Mouse (Mus musculus): ENCODE results near the gene Mak.

Gene Mak

GRCm38 (mm10) chr13:41073819-41074218 is 5.7 kb downstream of the Mak start:
- no peak for DNase-seq (ENCODE audit: low read depth, low spot score)

GRCm38 (mm10) chr13:41071617-41072016 is 7.9 kb downstream of the Mak start:
- DNase-seq (ENCODE audit: low read depth, low spot score) = no peak

- DNase-seq (ENCODE audit: low read depth, low spot score) = no peak
Observed at GRCm38 (mm10) chr13:41067618-41068017, 11.9 kb downstream of the Mak start.

- DNase-seq (ENCODE audit: low read depth, low spot score) = no peak
Observed at GRCm38 (mm10) chr13:41051965-41052364, 27.5 kb downstream of the Mak start.

GRCm38 (mm10) chr13:41047280-41047679 is 32.2 kb downstream of the Mak start:
- no peak for DNase-seq (ENCODE audit: low read depth, low spot score)

GRCm38 (mm10) chr13:41045901-41046300 is 33.6 kb downstream of the Mak start:
- no peak for DNase-seq (ENCODE audit: low read depth, low spot score)

GRCm38 (mm10) chr13:41042511-41042910 is 37.0 kb downstream of the Mak start:
- no peak for DNase-seq (ENCODE audit: low read depth, low spot score)

- no peak for DNase-seq (ENCODE audit: low read depth, low spot score)
Observed at GRCm38 (mm10) chr13:41030098-41030497, 49.4 kb downstream of the Mak start.

- DNase-seq (ENCODE audit: low read depth, low spot score) = no peak
Observed at GRCm38 (mm10) chr13:41022099-41022498, 57.4 kb downstream of the Mak start.

- DNase-seq (ENCODE audit: low read depth, low spot score) = no peak
Observed at GRCm38 (mm10) chr13:41021607-41022006, 57.9 kb downstream of the Mak start.

- no peak for DNase-seq (ENCODE audit: low read depth, low spot score)
Observed at GRCm38 (mm10) chr13:41020494-41020893, 59.0 kb downstream of the Mak start.

- no peak for DNase-seq (ENCODE audit: low read depth, low spot score)
Observed at GRCm38 (mm10) chr13:41018756-41019591, 60.5 kb downstream of the Mak start.

GRCm38 (mm10) chr13:41018236-41018635 is 61.3 kb downstream of the Mak start:
- DNase-seq (ENCODE audit: low read depth, low spot score) = no peak

GRCm38 (mm10) chr13:41017832-41018231 is 61.7 kb downstream of the Mak start:
- no peak for DNase-seq (ENCODE audit: low read depth, low spot score)

GRCm38 (mm10) chr13:41016797-41017405 is 62.6 kb downstream of the Mak start:
- no peak for DNase-seq (ENCODE audit: low read depth, low spot score)

GRCm38 (mm10) chr13:41015829-41016634 is 63.5 kb downstream of the Mak start, which contains the start of gene Tmem14c:
Tmem14c (plus strand) TSS chr13:41016292.
- DNase-seq (ENCODE audit: low read depth, low spot score) = peak; percentile 94

- DNase-seq (ENCODE audit: low read depth, low spot score) = peak; percentile 73
Observed at GRCm38 (mm10) chr13:41008946-41009345, 70.6 kb downstream of the Mak start.

GRCm38 (mm10) chr13:41008271-41008670 is 71.2 kb downstream of the Mak start:
- DNase-seq (ENCODE audit: low read depth, low spot score) = no peak

- no peak for DNase-seq (ENCODE audit: low read depth, low spot score)
Observed at GRCm38 (mm10) chr13:41006244-41006643, 73.3 kb downstream of the Mak start.

GRCm38 (mm10) chr13:41002001-41002400 is 77.5 kb downstream of the Mak start:
- no peak for DNase-seq (ENCODE audit: low read depth, low spot score)

GRCm38 (mm10) chr13:41000926-41001639 is 78.4 kb downstream of the Mak start, which contains the start of gene Pak1ip1:
Pak1ip1 (plus strand) TSS chr13:41001023.
- DNase-seq (ENCODE audit: low read depth, low spot score) = peak; percentile 95
